Mouse (Mus musculus) T-helper 1 cell (primary cell): Measurements from ENCODE around the gene Rnf19b.

ENCODE experiments used
- in situ Hi-C: fragments of 300-600 bp; cut with MboI, MseI; formaldehyde crosslinking; loops from one replicate; pipeline ENCODE4 v1.15.1; 2025; ENCODE audit warnings: high pct_unique_total_duplicates

The Rnf19b gene

GRCm38 (mm10) chr4:129034706-129035660 is 23.1 kb upstream of the Rnf19b start:
- in situ Hi-C loops: no loop called here

- in situ Hi-C loops: no loop called here
Observed at GRCm38 (mm10) chr4:129035851-129036445, 22.1 kb upstream of the Rnf19b start.

DNA sequence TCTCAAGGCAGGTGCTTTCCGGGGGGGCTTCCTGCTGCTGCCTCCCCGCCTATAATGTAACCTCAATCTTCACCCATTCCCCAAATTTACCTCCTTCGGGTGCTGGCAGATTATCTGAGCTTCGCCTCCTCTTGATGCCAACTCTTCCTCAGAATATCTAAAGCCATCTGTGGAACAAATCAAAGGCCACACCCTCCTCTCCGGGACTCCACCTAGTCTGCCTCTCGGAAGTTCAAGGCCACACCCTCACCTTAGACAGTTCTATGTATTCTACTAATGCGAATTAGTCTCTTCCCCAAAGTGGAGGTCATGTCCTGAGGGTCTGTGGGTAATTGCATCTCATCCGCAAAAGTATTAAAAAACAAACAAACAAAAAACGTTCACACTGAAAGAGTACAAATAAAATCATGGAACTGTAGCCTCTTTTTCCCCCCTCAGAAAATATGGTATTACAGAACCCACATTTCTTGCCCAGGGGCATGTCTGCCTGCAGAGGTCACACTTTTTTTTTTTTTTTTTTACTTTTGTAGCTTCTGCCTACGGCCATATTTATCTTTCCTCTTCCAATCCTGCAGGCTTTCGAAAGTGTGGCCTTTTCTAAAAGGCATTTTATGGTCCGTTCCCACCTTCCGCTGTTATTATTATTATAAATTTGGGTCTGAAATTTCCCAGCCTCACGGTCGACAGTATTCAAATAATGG is 10.2 kb upstream of the Rnf19b start:
- in situ Hi-C loops: no loop called here

DNA sequence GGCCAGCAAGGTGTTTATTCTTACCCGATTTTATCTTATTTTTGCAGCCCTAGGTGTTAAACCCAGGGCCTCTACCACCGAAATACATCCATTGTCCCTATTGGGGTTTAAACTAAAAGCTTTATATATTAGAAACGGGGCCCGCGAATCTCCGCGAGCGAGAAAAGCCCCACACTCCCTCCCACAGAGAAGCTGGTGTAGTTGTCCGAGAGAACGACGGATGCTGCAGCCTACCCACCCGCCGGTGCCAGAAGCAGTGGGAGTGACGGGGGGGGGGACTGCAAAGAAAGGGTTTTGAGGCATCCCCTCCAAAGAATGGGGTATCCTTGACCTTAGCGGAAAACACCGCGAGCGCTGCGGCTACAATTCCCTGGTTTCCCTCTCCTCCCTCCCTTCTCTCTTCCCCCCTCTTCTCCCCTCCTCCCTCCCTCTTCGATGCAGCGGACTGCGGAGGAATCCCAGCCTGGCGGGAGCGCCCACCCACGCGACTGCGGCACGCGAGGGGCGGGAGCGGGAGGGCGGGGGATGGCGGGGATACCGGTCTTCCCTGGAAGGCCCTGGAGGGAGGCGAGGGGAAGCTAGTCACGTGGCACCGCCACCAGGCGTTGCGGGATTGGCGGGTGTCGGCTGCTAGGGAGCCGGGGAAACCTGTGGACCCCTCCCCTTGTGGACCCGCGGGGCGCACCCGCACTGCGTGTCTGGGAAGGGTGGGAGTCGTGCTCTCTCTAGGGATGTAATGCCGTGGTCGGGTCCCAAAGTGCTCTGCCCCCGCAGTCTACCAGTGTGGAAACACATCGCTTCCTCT is 9.4 kb upstream of the Rnf19b start:
- in situ Hi-C loops: no loop called here

DNA sequence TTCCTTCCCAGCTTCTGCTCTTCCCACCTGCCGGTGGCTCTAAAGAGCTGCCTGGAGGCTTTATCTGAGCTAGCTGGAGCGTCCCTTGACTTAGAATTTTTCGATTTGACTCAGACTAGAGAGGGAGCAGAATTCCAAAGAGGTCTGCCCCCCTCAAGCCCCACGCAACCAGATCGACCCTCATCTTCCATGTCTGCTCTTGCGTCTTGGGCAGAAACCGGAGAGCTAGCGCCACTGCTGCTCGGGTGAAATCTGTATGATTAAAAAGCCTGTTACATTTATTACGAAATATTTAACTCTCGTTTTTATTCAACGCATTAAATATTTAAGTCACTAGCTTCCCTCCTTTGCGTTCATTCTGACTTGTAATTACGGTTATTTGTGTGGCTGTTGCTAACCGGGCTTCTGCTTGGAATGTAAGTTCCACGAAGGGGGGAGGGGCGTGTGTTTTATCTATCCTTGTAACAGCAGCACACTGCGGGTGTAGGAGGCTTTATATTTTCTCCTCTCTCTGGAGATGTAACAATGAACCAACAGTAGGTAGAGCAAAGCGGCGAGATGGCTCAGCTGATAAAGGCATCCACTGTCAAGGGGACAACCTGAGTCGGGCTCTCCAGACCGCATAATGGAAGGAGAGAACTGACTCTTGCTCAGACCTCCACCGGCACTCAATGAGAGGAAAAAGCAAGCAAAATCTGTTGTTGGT is 8.6 kb upstream of the Rnf19b start:
- in situ Hi-C loops: no loop called here

DNA sequence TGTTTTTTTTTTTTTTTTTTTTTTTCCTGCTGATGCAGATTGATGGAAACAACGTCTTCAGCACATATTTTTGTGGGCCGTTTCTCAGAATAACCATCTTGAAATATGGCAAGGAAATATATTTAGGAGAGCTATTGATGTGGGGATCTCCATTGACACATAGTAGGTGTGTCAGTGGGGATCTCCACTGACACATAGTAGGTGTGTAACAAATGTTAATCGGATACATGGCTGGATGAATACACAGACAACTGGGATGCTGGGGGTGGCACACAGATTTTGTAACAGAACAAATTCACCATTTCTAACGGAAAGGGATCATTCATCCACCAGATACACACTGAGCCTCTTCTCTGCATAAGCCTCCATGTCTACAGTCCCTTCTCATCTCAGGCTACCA is 7.7 kb upstream of the Rnf19b start:
- in situ Hi-C loops: no loop called here

- in situ Hi-C loops: no loop called here
Observed at GRCm38 (mm10) chr4:129050901-129051417, 7.1 kb upstream of the Rnf19b start.

- in situ Hi-C loops: no loop called here
Observed at GRCm38 (mm10) chr4:129051461-129052183, 6.4 kb upstream of the Rnf19b start.

GRCm38 (mm10) chr4:129054757-129055156 is 3.3 kb upstream of the Rnf19b start:
- in situ Hi-C loops: no loop called here

- in situ Hi-C loops: no loop called here
Observed at GRCm38 (mm10) chr4:129055562-129055961, 2.5 kb upstream of the Rnf19b start.

DNA sequence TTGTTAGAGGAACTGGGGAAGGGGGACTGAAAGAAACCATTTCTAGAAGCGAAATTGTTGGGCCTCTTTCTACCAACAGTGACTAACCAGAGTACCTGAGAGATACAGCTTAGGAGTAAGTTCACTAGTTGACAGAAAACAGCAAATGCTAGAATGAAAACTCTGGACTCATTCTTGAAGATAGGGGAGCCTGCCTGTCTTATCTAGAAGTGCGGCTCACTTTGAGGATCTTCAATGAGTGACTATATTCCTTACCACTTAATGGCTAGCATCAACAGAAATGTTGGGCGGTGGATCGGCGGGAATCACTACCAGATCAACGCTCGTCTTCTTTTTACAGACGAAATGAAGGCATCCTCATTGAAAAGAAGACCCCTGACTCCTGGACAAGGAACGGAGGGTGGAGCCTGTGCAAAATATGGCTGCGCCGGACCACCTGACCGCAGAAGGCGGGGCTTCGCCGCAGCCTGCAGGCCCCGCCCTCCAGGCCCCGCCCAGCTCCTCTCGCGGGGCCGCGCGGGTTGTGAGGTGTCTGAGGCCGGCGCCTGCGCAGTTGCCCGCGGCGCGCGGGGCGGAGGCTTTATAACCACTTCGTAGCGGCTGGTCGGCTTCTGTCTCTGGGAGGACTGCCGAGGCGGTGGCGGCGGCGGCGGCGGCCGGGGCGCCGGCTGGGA is 401 bp upstream of the Rnf19b start:
- in situ Hi-C loops: no loop called here

- in situ Hi-C loops: no loop called here
Observed at GRCm38 (mm10) chr4:129059125-129059551, 1.1 kb downstream of the Rnf19b start.

GRCm38 (mm10) chr4:129059922-129060321 is 1.9 kb downstream of the Rnf19b start:
- in situ Hi-C loops: no loop called here

DNA sequence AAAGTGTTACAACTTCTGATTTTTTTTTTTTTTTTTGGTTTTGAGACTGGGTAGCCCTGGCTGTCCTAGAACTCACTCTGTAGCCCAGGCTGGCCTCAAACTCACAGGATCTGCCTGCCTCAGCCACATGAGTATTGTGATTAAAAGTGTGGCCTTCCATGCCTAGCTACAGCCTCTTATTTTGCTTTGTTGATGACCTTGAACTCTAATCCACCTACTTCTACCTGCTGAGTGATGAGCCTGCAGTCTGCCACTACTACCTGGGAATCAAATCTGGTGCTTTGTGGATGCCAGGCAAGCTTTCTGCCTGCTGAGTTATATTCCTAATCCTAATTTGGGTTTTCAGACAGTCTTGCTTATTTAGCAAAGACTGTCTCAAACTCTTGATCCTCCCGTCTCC is 3.4 kb downstream of the Rnf19b start:
- in situ Hi-C loops: no loop called here

DNA sequence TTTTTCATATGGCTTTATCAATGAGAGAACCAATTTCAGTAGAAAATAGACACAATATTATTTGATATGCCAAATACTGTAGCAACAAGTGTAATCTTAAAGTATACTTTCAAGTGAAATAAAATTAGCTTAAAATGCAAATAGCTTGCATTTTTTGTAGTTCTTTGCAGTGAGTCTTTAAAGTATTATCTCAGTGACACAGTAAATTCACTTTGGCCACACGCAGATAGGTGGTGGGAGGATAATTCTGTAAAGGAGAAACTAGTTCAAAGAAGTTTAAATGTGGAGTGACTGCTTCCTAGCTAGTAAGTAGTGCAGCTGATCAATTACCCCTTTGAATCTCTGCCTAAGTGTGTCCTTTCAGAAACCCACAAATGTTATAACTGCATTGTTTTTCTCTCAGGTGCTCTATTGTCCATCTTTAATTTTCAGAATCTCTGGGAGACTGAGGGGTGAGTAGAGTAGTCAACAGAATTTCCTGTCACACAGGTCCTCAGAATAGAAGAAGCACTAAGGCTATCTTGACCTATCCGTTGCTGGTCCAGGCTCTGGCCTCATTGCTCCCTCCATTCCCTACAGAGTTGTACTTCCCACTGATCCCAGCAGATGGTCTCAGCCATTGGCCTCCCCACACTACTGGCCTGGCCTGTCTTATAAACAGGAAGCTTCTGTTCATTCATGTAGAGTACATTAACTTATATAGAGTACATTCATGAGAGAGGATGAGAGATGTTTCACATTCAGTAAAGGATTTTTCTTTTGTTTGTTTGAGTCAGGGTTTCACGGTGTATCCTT is 4.4 kb downstream of the Rnf19b start:
- in situ Hi-C loops: no loop called here

GRCm38 (mm10) chr4:129065688-129066236 is 7.7 kb downstream of the Rnf19b start:
- in situ Hi-C loops: no loop called here

GRCm38 (mm10) chr4:129067638-129068415 is 9.8 kb downstream of the Rnf19b start:
- in situ Hi-C loops: no loop called here

- in situ Hi-C loops: no loop called here
Observed at GRCm38 (mm10) chr4:129068848-129069247, 10.8 kb downstream of the Rnf19b start.
